Mouse (Mus musculus) liver, embryonic 14.5 days (tissue): ENCODE measurements around the gene Cd200r1.

ENCODE experiments used
- CTCF ChIP-seq: IDR thresholded peaks from 2 replicates; pipeline ENCODE4 v1.5.1; 2016; ENCODE audit warnings: antibody characterized with exemption, low read depth, control low read depth
- EP300 ChIP-seq: IDR thresholded peaks from 2 replicates; pipeline ENCODE4 v1.6.1; 2016; ENCODE audit warnings: antibody characterized with exemption, low read depth

DNA sequence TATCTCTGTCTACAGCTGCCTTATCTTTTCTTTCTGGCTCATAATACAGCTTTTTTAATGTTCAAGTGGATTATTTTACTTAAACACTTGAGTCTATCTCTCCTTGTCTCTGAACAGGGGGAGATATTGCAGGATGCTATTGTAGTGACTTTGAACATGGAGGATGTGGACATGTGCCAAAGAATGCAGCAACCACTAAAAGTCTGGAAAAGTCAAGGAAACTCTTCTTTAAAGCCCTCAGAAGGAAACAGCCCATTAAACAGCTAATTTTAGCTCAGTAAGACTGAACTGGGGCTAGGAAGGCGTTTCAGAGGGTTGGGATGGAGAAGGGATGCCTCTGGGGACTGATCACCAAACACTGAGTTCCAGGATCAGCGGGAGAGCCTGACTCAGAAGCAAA lies 42.9 kb upstream of the Cd200r1 start:
- TF ChIP-seq CTCF = no peak
- TF ChIP-seq EP300 = no peak
